Mouse (Mus musculus): ENCODE results near the gene Phlpp1. TPM values are rescaled to one million over a fixed set of nuclear protein-coding genes. Genes with fewer than 3 reads are reported as not detected.

Phlpp1 gene
- polyA plus RNA-seq, 1 experiment from 2014 or later: 7.8 TPM

DNA sequence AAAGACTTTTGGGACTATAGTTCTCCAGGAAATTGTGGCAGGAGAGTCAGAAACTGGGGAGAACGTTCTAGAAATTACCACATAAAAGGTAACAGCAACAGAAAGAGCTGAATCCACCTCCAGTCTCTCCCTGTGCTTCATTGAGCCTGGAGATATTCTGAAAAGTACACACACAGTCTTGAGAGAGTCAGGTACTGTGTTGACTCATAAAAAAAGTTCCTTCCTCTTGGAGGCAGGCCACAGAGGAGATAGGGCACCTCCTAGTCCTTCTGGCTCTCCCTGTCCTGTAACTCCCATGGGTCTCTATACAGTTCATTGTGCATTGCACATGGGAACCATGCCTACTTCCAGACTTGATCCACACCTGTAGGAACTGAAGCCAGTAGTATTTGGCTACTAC lies 149.0 kb downstream of the Phlpp1 start:
- H3K9me3 ChIP-seq (replicated peaks): no peaks in the 10 kb centered on the region
- no peak overlapping the region for H3K9ac ChIP-seq (replicated peaks)
- H3K4me1 ChIP-seq: no peaks in the 10 kb centered on the region
- H3K27me3 ChIP-seq (replicated peaks): no peaks in the 10 kb centered on the region
- no peak overlapping the region for H3K4me2 ChIP-seq
- WGBS: 94% methylated on average over 1 of the region's 1 CpGs
- H3K36me3 ChIP-seq: peaks cover 3% of the 10 kb centered on the region; the same call in 1 of the 2 replicates
- no peak overlapping the region for H3K27ac ChIP-seq (replicated peaks)
- no peak for ATAC-seq (ENCODE audit: low FRiP score)
- H3K4me3 ChIP-seq (replicated peaks): no peak overlapping the region

DNA sequence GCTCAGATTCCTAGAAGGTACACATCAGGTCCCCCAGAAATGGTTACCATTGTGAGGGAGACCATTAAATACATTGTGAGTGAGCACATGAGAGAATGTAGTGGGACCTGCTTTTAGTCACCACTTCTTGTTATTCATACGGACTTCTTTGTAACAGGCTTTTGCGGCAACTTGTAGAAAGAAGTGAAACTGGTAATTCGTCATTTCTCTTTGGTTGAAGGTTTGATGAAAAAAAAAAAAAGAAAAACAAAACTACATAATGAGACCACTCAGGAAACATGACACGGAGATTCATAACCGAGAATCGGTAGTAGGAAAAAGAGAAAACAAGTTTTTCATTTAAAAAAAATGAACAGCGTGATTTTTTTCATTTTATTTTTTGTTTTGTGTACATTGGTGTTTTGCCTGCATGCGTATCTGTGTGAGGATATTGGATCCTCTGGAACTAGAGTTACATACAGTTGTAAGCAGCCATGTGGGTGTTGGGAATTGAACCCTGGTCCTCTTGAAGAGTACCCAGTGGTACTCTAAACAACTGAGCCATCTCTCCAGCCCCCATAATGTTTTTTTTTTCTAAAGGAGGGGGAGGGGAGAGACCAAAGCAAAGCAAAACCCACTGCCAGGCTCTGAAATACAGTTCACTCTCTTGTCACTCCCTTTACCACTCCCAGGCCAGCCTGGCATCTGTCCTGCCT lies 150.0 kb downstream of the Phlpp1 start:
- Histone ChIP-seq H3K9me3 (replicated peaks) (no peaks in the 10 kb centered on the region), H3K27me3 (replicated peaks) (no peaks in the 10 kb centered on the region), H3K4me1 (no peaks in the 10 kb centered on the region), H3K27ac (replicated peaks) (no peak overlapping the region), H3K36me3 (peaks cover 3% of the 10 kb centered on the region; the same call in 1 of the 2 replicates), H3K9ac (replicated peaks) (no peak overlapping the region), H3K4me2 (no peak overlapping the region), H3K4me3 (replicated peaks) (no peak overlapping the region)
- ATAC-seq (ENCODE audit: low FRiP score): no peak
- 89% methylated on average over 8 of the region's 8 CpGs for WGBS

DNA sequence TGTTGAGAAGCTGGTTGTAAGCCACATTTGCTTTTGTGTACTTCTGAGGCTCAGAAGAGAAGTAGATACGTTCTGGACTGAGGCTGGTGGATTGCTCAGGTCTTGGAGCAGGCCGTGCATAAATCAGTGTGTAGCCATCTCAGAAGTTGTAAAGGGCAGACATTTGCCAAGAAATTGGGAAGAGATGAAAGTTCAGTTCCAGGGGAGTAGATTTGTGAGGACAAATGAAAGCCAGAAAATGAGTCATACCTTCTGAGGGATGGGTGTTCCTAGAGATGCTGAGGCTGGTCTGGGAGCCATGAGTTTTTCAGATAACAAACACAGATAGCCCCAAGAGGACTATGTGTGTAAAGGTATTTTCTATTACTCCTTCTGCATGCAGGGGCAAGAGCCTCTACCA lies 155.1 kb downstream of the Phlpp1 start:
- no peaks in the 10 kb centered on the region for H3K36me3 ChIP-seq
- H3K27ac ChIP-seq (replicated peaks): no peak overlapping the region
- no peak overlapping the region for H3K4me3 ChIP-seq (replicated peaks)
- H3K4me1 ChIP-seq: no peaks in the 10 kb centered on the region
- no peak overlapping the region for H3K9ac ChIP-seq (replicated peaks)
- H3K9me3 ChIP-seq (replicated peaks): no peaks in the 10 kb centered on the region
- WGBS: 77% methylated on average over 2 of the region's 2 CpGs
- H3K4me2 ChIP-seq: no peak overlapping the region
- ATAC-seq (ENCODE audit: low FRiP score): no peak
- H3K27me3 ChIP-seq (replicated peaks): no peaks in the 10 kb centered on the region

DNA sequence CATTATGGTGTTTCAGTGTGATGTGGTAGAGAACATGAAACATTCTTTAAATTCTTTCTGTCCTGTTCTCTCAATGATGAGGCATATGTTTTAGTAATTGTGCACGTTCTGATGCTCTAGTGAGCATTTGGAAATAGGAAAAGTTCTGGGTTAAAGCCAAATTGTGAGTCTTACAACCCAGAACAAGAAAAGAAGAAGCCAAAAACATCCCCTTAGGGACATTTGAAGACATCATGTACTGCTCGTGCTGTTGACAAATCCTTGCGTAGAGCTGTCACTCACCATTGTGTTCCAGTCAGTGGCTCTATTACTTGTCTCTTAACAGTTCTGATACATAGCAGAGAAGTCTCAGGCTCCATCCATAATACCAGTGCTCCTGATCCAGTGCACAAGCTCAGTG lies 170.5 kb downstream of the Phlpp1 start:
- no peak overlapping the region for H3K4me3 ChIP-seq (replicated peaks)
- no peaks in the 10 kb centered on the region for H3K27me3 ChIP-seq (replicated peaks)
- no peaks in the 10 kb centered on the region for H3K9me3 ChIP-seq (replicated peaks)
- H3K4me1 ChIP-seq: no peaks in the 10 kb centered on the region
- no peak overlapping the region for H3K9ac ChIP-seq (replicated peaks)
- ATAC-seq (ENCODE audit: low FRiP score): no peak
- no peak overlapping the region for H3K4me2 ChIP-seq
- WGBS: 83% methylated on average over 3 of the region's 3 CpGs
- no peak overlapping the region for H3K27ac ChIP-seq (replicated peaks)
- peaks cover 31% of the 10 kb centered on the region for H3K36me3 ChIP-seq

DNA sequence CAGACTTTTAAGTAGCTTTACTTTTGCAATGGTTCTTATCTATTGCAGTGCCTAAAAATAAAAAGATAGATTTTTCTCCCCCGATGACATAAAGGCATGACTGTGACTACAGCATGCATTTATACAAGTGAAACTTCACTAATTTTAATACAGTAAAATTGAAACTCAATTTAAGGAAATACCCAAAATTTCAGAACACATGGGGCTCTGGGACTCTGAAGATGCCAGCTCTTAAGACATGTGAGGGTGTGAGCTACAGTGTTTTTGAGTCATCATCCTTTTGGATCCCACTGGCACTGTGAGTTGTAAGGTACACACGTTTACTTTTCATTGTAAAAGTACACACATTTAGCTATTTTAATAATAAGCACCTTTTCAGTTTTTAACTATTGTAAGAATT lies 173.7 kb downstream of the Phlpp1 start:
- Histone ChIP-seq H3K4me3 (replicated peaks) (no peak overlapping the region), H3K9me3 (replicated peaks) (no peaks in the 10 kb centered on the region), H3K9ac (replicated peaks) (no peak overlapping the region), H3K4me2 (no peak overlapping the region), H3K27me3 (replicated peaks) (no peaks in the 10 kb centered on the region), H3K4me1 (no peaks in the 10 kb centered on the region), H3K36me3 (peaks cover 31% of the 10 kb centered on the region), H3K27ac (replicated peaks) (no peak overlapping the region)
- no peak for ATAC-seq (ENCODE audit: low FRiP score)
- WGBS: 97% methylated on average over 2 of the region's 2 CpGs

DNA sequence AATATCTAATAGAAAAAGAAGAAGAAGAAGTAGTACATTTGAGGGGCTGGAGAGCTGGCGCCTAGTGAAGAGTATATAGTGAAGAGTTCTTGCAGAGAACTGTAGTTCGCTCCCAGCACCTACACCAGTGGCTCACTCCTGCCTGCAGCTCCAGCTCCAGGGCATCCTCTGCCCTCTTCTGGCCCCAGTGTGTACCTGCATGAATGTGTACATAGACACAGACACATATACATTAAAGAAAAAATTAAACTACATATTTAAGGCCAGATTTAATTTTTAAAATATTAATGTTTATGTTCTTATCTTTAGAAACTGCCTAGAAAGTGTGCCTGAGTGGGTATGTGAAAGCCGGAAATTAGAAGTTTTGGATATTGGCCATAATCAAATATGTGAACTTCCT lies 175.2 kb downstream of the Phlpp1 start:
- H3K27ac ChIP-seq (replicated peaks): no peak overlapping the region
- no peak overlapping the region for H3K4me2 ChIP-seq
- ATAC-seq (ENCODE audit: low FRiP score): no peak
- H3K9me3 ChIP-seq (replicated peaks): no peaks in the 10 kb centered on the region
- no peaks in the 10 kb centered on the region for H3K27me3 ChIP-seq (replicated peaks)
- peaks cover 40% of the 10 kb centered on the region for H3K36me3 ChIP-seq
- H3K4me3 ChIP-seq (replicated peaks): no peak overlapping the region
- no peaks in the 10 kb centered on the region for H3K4me1 ChIP-seq
- no peak overlapping the region for H3K9ac ChIP-seq (replicated peaks)
- 98% methylated on average over 3 of the region's 3 CpGs for WGBS

DNA sequence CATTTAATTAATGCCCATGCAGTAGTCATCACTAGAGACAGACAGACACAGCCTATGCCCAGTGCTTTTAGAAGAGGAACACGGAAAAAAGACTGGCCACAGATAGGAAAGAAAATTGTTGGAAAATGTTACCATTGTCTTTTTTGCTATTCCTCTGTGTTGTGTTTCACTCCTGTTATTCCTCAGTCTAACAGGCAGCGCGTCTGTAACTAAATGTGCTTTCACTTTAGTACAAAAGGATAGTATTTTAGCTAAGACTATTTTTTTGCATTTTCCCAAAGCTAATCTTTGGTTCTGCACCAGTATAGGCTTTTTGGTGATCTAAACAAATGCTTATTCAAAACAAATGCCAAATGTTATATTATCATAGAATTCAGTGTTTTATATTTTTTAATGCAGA lies 177.6 kb downstream of the Phlpp1 start:
- no peak overlapping the region for H3K9ac ChIP-seq (replicated peaks)
- H3K9me3 ChIP-seq (replicated peaks): no peaks in the 10 kb centered on the region
- no peak overlapping the region for H3K4me2 ChIP-seq
- 85% methylated on average over 3 of the region's 3 CpGs for WGBS
- ATAC-seq (ENCODE audit: low FRiP score): no peak
- H3K4me3 ChIP-seq (replicated peaks): no peak overlapping the region
- no peaks in the 10 kb centered on the region for H3K27me3 ChIP-seq (replicated peaks)
- H3K27ac ChIP-seq (replicated peaks): no peak overlapping the region
- H3K4me1 ChIP-seq: no peaks in the 10 kb centered on the region
- peaks cover 22% of the 10 kb centered on the region for H3K36me3 ChIP-seq

DNA sequence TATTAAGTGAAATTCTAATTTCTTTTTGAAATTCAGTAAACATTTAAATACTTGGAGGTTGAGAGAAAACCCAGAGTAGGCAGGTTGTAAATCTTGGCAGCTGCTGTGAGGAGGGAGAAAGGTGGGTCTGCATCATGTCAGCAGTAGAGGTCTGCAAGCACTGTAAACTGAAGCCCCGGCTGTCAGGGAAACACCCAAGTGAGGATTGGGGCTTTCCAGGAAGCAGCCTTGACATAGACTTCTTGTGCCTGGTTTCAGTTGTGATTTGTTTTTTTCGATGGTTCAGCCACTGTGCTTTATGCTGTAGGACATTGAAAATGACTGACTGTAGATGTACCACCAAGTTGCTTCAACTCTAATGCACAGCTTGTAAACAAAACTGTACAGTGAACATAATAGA lies 180.0 kb downstream of the Phlpp1 start:
- no peak overlapping the region for H3K27ac ChIP-seq (replicated peaks)
- H3K9ac ChIP-seq (replicated peaks): no peak overlapping the region
- H3K36me3 ChIP-seq: peaks cover 14% of the 10 kb centered on the region; the same call in 1 of the 2 replicates
- ATAC-seq (ENCODE audit: low FRiP score): no peak
- H3K4me3 ChIP-seq (replicated peaks): no peak overlapping the region
- H3K27me3 ChIP-seq (replicated peaks): no peaks in the 10 kb centered on the region
- 79% methylated on average over 2 of the region's 2 CpGs for WGBS
- H3K4me1 ChIP-seq: no peaks in the 10 kb centered on the region
- H3K4me2 ChIP-seq: no peak overlapping the region
- H3K9me3 ChIP-seq (replicated peaks): no peaks in the 10 kb centered on the region

DNA sequence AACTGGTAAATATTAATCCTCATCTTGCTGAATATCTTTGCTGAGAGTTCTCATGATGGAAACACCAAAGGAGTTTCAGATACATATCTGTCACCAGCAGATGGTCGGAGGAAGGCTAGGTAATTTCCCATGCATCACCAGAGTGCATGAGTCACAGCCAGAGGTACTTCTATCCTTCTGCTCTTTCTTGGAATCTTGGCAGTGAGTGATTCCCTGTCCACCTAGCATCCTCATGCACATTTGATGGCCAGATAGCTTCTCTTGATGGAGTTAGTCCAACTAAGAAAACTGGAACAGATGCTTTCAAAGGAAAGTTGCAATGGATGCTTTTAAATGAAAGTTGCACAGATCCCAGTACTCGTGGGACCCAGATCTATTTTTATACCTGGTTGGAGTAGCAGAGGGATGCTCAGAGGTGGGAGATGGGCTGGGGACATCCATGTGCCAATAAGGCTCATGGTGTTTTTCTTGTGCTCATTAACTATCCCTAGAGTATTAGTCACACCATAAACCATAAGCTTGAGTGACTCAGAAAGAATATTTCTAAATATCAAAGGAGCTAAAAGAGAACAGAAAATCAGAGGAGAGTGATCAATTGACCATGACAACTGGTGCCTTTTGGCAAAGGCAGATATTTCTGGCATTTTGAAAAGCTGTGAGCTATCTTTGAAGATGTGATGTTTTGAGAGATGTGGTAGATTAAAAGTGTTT lies 181.4 kb downstream of the Phlpp1 start:
- Histone ChIP-seq H3K4me1 (no peaks in the 10 kb centered on the region), H3K27me3 (replicated peaks) (no peaks in the 10 kb centered on the region), H3K4me3 (replicated peaks) (no peak overlapping the region)

DNA sequence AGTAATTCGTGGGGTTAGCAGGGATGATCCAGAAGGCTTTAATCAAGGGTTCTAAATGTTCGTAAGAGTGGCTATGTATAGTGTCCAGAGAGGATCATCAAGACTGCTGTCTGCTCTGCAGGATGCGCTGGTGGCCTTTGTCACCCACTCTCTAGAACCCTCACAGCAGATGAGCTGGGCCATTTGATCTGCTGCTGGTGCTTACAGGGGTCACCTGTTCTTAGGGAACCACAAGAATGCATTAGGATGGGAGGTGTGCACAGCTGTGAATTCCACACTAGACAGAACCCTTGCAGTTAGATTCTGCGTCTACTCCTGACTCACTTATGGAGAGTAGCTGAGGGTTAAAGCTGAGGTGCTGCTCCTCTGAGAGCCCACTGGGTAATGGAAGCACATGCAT lies 182.4 kb downstream of the Phlpp1 start:
- ATAC-seq (ENCODE audit: low FRiP score): no peak
- Histone ChIP-seq H3K4me3 (replicated peaks) (no peak overlapping the region), H3K4me2 (no peak overlapping the region), H3K9me3 (replicated peaks) (no peaks in the 10 kb centered on the region), H3K27me3 (replicated peaks) (no peaks in the 10 kb centered on the region), H3K4me1 (no peaks in the 10 kb centered on the region), H3K27ac (replicated peaks) (no peak overlapping the region), H3K9ac (replicated peaks) (no peak overlapping the region), H3K36me3 (peaks cover 10% of the 10 kb centered on the region; the same call in 1 of the 2 replicates)
- 86% methylated on average over 4 of the region's 4 CpGs for whole genome bisulfite sequencing

More for the DNA sequence above, 181.4 kb downstream of the Phlpp1 start:
- peaks cover 10% of the 10 kb centered on the region; the same call in 1 of the 2 replicates for H3K36me3 ChIP-seq
- WGBS: 88% methylated on average over 2 of the region's 2 CpGs
- H3K27ac ChIP-seq (replicated peaks): no peak overlapping the region
- no peak for ATAC-seq (ENCODE audit: low FRiP score)
- H3K9me3 ChIP-seq (replicated peaks): no peaks in the 10 kb centered on the region
- no peak overlapping the region for H3K9ac ChIP-seq (replicated peaks)
- no peak overlapping the region for H3K4me2 ChIP-seq

DNA sequence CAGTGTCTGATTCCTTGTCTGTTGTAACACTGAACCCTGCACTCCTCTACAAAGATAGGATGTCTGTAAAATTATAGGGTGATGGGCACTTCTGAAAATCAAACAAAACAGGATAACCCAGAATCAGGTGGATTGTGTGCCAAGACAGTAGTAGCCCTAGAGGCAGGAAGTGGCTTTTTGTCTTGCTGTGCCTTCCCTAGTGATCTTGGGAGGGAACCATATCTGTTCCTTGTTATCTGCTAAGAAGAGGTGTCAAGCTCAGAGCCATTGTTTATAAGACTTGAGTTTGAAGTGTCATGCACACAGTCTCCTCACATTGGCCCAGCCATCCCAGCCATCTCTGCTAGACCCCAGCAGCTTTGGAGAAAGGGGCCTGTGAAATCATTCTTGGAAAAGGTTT lies 187.9 kb downstream of the Phlpp1 start:
- H3K9ac ChIP-seq (replicated peaks): no peak overlapping the region
- no peak overlapping the region for H3K27ac ChIP-seq (replicated peaks)
- H3K36me3 ChIP-seq: peaks cover 5% of the 10 kb centered on the region; the same call in 1 of the 2 replicates
- no peak overlapping the region for H3K4me2 ChIP-seq
- ATAC-seq (ENCODE audit: low FRiP score): no peak
- H3K4me1 ChIP-seq: no peaks in the 10 kb centered on the region; the same call in 1 of the 2 replicates
- no peaks in the 10 kb centered on the region for H3K27me3 ChIP-seq (replicated peaks)
- no peak overlapping the region for H3K4me3 ChIP-seq (replicated peaks)
- H3K9me3 ChIP-seq (replicated peaks): no peaks in the 10 kb centered on the region

All from neural tube, embryonic 15.5 days (tissue).